Comparison of ENCODE assay signal across 12 mouse cellular contexts in the genomic region with DNA sequence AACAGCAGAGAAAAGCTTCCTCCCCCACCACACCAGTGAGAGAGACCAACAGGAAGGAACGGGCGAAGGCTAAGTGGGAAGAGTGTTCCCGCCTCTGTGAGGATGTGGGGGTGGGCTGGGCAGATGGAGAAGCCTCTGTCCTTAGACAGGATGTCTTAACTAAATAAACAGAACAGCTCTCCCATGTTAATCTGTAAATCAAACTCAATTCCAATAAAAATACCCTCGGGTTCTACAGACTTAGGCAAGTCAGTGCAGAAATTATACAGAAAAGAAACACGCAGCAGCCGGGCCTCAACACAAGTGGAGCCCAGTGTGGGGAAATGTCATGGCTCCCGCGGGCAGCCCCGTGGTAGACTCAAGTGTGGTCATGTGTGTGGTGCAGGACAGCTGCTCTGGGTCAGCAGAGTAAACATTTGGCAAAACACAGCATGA. TPM values are rescaled to one million over a fixed set of nuclear protein-coding genes. Genes with fewer than 3 reads are reported as not detected.
DNase-seq lines count a peak whose midpoint lies in the region; ATAC-seq lines count a peak whose summit lies in the region.
"Had no signal": no experiment of that assay in that cellular context is flagged by ENCODE, and none has a peak within 500 bp of the region (broad histone marks: within the 10 kb centered on the region; RNA-seq: fewer than 3 reads in every experiment).

No protein-coding gene starts in this region.

- peak overlapping the region; percentile 67 for H3K27ac ChIP-seq in heart, embryonic 13.5 days (replicated peaks)
- no peak overlapping the region; the same call in 1 of the 2 replicates for H3K27ac ChIP-seq in heart, embryonic 10.5 days
- H3K27ac ChIP-seq in forebrain, embryonic 11.5 days (ENCODE audit: low read depth, low read length) = no peak overlapping the region
- H3K27ac ChIP-seq: limb, embryonic 15.5 days; midbrain, embryonic 13.5 days had no signal

- WGBS in heart, embryonic 13.5 days = 52% methylated on average over 9 of the region's 9 CpGs
- 60% methylated on average over 9 of the region's 9 CpGs for WGBS in heart, embryonic 10.5 days
- WGBS in forebrain, embryonic 11.5 days = 79% methylated on average over 9 of the region's 9 CpGs

- H3K4me1 ChIP-seq in heart, embryonic 13.5 days = peaks cover 6% of the 10 kb centered on the region
- H3K4me1 ChIP-seq in heart, embryonic 10.5 days = peaks cover 13% of the 10 kb centered on the region
- no peaks in the 10 kb centered on the region for H3K4me1 ChIP-seq in forebrain, embryonic 11.5 days (replicated peaks; ENCODE audit: control insufficient read depth, insufficient read depth, low read length)
- H3K4me1 ChIP-seq: limb, embryonic 15.5 days; midbrain, embryonic 13.5 days had no signal

- no peaks in the 10 kb centered on the region for H3K36me3 ChIP-seq in heart, embryonic 13.5 days
- H3K36me3 ChIP-seq in heart, embryonic 10.5 days = no peaks in the 10 kb centered on the region
- H3K36me3 ChIP-seq in forebrain, embryonic 11.5 days (ENCODE audit: control insufficient read depth, insufficient read depth, low read length) = no peaks in the 10 kb centered on the region
- H3K36me3 ChIP-seq: limb, embryonic 15.5 days; midbrain, embryonic 13.5 days had no signal

- no peak for ATAC-seq in heart, embryonic 13.5 days (ENCODE audit: extremely low read depth, insufficient number of reproducible peaks, low FRiP score, low TSS enrichment)
- ATAC-seq in forebrain, embryonic 11.5 days (replicated peaks; ENCODE audit: low FRiP score) = no peak
- ATAC-seq: midbrain, embryonic 13.5 days had no signal

- no peak overlapping the region for H3K9ac ChIP-seq in heart, embryonic 13.5 days
- no peak overlapping the region for H3K9ac ChIP-seq in forebrain, embryonic 11.5 days (ENCODE audit: low read length)
- H3K9ac ChIP-seq: limb, embryonic 15.5 days; midbrain, embryonic 13.5 days had no signal

- H3K4me2 ChIP-seq in heart, embryonic 13.5 days = no peak overlapping the region
- H3K4me2 ChIP-seq in forebrain, embryonic 11.5 days (ENCODE audit: low read depth, low read length, severe bottlenecking) = no peak overlapping the region
- H3K4me2 ChIP-seq: limb, embryonic 15.5 days; midbrain, embryonic 13.5 days had no signal

- H3K9me3 ChIP-seq in heart, embryonic 13.5 days = no peaks in the 10 kb centered on the region
- H3K9me3 ChIP-seq in heart, embryonic 10.5 days = no peaks in the 10 kb centered on the region
- H3K9me3 ChIP-seq in forebrain, embryonic 11.5 days (ENCODE audit: control insufficient read depth, low read length) = no peaks in the 10 kb centered on the region
- H3K9me3 ChIP-seq: limb, embryonic 15.5 days; midbrain, embryonic 13.5 days had no signal

- no peak overlapping the region for H3K4me3 ChIP-seq in heart, embryonic 13.5 days
- H3K4me3 ChIP-seq in heart, embryonic 10.5 days = no peak overlapping the region
- no peak overlapping the region for H3K4me3 ChIP-seq in forebrain, embryonic 11.5 days (ENCODE audit: low read depth, low read length)
- H3K4me3 ChIP-seq: limb, embryonic 15.5 days; midbrain, embryonic 13.5 days had no signal

- H3K27me3 ChIP-seq in heart, embryonic 13.5 days (replicated peaks) = no peaks in the 10 kb centered on the region
- no peaks in the 10 kb centered on the region for H3K27me3 ChIP-seq in heart, embryonic 10.5 days (ENCODE audit: insufficient read depth, poor library complexity, severe bottlenecking)
- no peaks in the 10 kb centered on the region for H3K27me3 ChIP-seq in forebrain, embryonic 11.5 days (ENCODE audit: control insufficient read depth, insufficient read depth, low read length)
- H3K27me3 ChIP-seq: limb, embryonic 15.5 days; midbrain, embryonic 13.5 days had no signal

- no peak for DNase-seq in heart, embryonic 10.5 days (ENCODE audit: low spot score)
- peak; percentile 56 for DNase-seq in right cerebral cortex, adult 2 months (ENCODE audit: low spot score in 2 of 2)
- no peak for DNase-seq in right cerebral cortex, postnatal 25 days
- DNase-seq in layer of hippocampus, postnatal 36 days = peak; percentile 41 to 60
- no peak for DNase-seq in urinary bladder, postnatal 4 days (ENCODE audit: low spot score in 2 of 2)
- no peak for DNase-seq in forebrain, embryonic 11.5 days (ENCODE audit: low spot score)
- DNase-seq in adrenal gland, adult 8-10 months = no peak
- DNase-seq: embryo, embryonic 11 days had no signal

RNA-seq across cellular contexts. Expression of gene Sult5a1, which starts 7.4 kb away (rescaled TPM):
- polyA plus RNA-seq in heart, embryonic 13.5 days (2015; fragmentation: Nextera tagmentation; extraction: Ambion mirVana) = 4.0 and 7.5 TPM in 2 replicates
- 9.3 and 12.3 TPM in 2 replicates for polyA plus RNA-seq in heart, embryonic 10.5 days (2016; fragmentation: Nextera tagmentation; extraction: Ambion mirVana)
- 1 to 10 TPM; 1.6 to 2.2 TPM for total RNA-seq in layer of hippocampus, postnatal 36 days (2021)
- 2.9 and 4.3 TPM in 2 replicates for polyA plus RNA-seq in forebrain, embryonic 11.5 days (2014; fragmentation: Nextera tagmentation; extraction: Ambion mirVana)
- total RNA-seq in adrenal gland, adult 8-10 months (2022) = 10 to 100 TPM in 2 of 4 experiments, 1 to 10 TPM in 2; 6.5 to 17.8 (median 10.3) TPM

RNA-seq across cellular contexts. Expression of gene Cpne7, which starts 33.6 kb away (rescaled TPM):
- polyA plus RNA-seq in heart, embryonic 13.5 days (2015; fragmentation: Nextera tagmentation; extraction: Ambion mirVana) = 0.19 and 0.24 TPM in 2 replicates
- 0.76 and 1.5 TPM in 2 replicates for polyA plus RNA-seq in heart, embryonic 10.5 days (2016; fragmentation: Nextera tagmentation; extraction: Ambion mirVana)
- total RNA-seq in layer of hippocampus, postnatal 36 days (2021) = 100 to 1,000 TPM; 305 to 318 TPM
- 0.19 TPM in 1 of 2 replicates, not detected in the other for polyA plus RNA-seq in forebrain, embryonic 11.5 days (2014; fragmentation: Nextera tagmentation; extraction: Ambion mirVana)
- 1 to 10 TPM; 7.7 to 9.7 (median 8.8) TPM for total RNA-seq in adrenal gland, adult 8-10 months (2022)
- total RNA-seq: CH12.LX had no signal

RNA-seq across cellular contexts. Expression of gene Dpep1, which starts 35.3 kb away (rescaled TPM):
- polyA plus RNA-seq in heart, embryonic 13.5 days (2015; fragmentation: Nextera tagmentation; extraction: Ambion mirVana) = 2.5 and 3.3 TPM in 2 replicates
- polyA plus RNA-seq in heart, embryonic 10.5 days (2016; fragmentation: Nextera tagmentation; extraction: Ambion mirVana) = 1.9 and 5.2 TPM in 2 replicates
- total RNA-seq in layer of hippocampus, postnatal 36 days (2021) = under 1 TPM in 1 of 2 experiments, not detected in 1; 0.23 TPM
- 0.81 and 1.5 TPM in 2 replicates for polyA plus RNA-seq in forebrain, embryonic 11.5 days (2014; fragmentation: Nextera tagmentation; extraction: Ambion mirVana)
- total RNA-seq in adrenal gland, adult 8-10 months (2022) = 10 to 100 TPM; 40.8 to 52.6 (median 41.6) TPM
- total RNA-seq: CH12.LX had no signal
- polyA plus RNA-seq: midbrain, embryonic 13.5 days had no signal

RNA-seq across cellular contexts. Expression of gene Rpl13, which starts 48.6 kb away (rescaled TPM):
- 938 and 957 TPM in 2 replicates for polyA plus RNA-seq in heart, embryonic 13.5 days (2015; fragmentation: Nextera tagmentation; extraction: Ambion mirVana)
- polyA plus RNA-seq in heart, embryonic 10.5 days (2016; fragmentation: Nextera tagmentation; extraction: Ambion mirVana) = 1,165 and 1,266 TPM in 2 replicates
- 100 to 1,000 TPM; 391 to 451 TPM for total RNA-seq in layer of hippocampus, postnatal 36 days (2021)
- 1,219 and 1,311 TPM in 2 replicates for polyA plus RNA-seq in forebrain, embryonic 11.5 days (2014; fragmentation: Nextera tagmentation; extraction: Ambion mirVana)
- 100 to 1,000 TPM; 669 to 739 (median 714) TPM for total RNA-seq in adrenal gland, adult 8-10 months (2022)

Comparison
In these comparisons a context has a peak if more than half of its experiments do, and no peak if none do; other contexts are left out.
1. DNase-seq: peak in right cerebral cortex, adult 2 months (2 of 2) and layer of hippocampus, postnatal 36 days (2 of 2); none in heart, embryonic 10.5 days (single experiment), right cerebral cortex, postnatal 25 days (single experiment), urinary bladder, postnatal 4 days (0 of 2), forebrain, embryonic 11.5 days (single experiment) and adrenal gland, adult 8-10 months (single experiment).